Mouse (Mus musculus) olfactory bulb, adult 2 months (tissue): ENCODE data around the gene Rbm25.

Source experiments
- CTCF ChIP-seq: fragments of 200-500 bp; IDR thresholded peaks from 2 replicates; pipeline ENCODE4 v1.5.1; 2012; ENCODE audit warnings: low read depth, mild to moderate bottlenecking, low read length, moderate library complexity; ENCODE audit not compliant: insufficient read depth
- POLR2A ChIP-seq: fragments of 200-500 bp; IDR thresholded peaks from 2 replicates; pipeline ENCODE4 v1.6.1; 2012; ENCODE audit warnings: mild to moderate bottlenecking, low read depth, low read length, moderate library complexity; ENCODE audit not compliant: insufficient read depth

GRCm38 (mm10) chr12:83594454-83595040 lies 36.5 kb upstream of the Rbm25 start:
- TF ChIP-seq CTCF (no peak), POLR2A (no peak)
